Mouse (Mus musculus): ENCODE results near the gene Polr3b.
A peak's percentile ranks its signal among the peaks of the same experiment; 100 is the strongest.

The Polr3b gene

GRCm38 (mm10) chr10:84665713-84666260 lies 43.7 kb downstream of the Polr3b start:
- no peak for DNase-seq (ENCODE audit: low spot score)

- DNase-seq (ENCODE audit: low spot score), result no peak
Measured at GRCm38 (mm10) chr10:84675653-84676052, 53.6 kb downstream of the Polr3b start.

DNA sequence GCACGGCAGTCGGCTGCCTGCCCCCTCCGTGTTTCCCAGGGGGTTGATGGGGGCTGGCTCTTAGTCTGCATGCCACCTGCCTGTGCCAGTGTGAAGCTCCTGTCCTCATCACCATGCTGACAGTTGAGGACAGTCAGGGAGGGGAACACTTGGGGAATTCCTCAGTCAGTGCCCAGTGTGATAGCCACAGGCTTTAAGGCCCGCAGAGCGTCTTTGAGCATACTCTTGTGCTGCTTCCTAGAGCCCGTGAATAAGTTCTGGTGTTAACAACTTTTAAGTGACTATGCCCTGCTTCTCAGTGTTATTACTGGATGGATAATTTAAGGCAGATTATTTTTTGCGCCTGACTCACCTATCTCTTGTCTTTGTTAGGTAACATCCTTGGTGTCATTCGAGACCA lies 54.4 kb downstream of the Polr3b start:
- DNase-seq (ENCODE audit: low spot score), result no peak

- no peak for DNase-seq (ENCODE audit: low spot score)
Measured at GRCm38 (mm10) chr10:84677871-84678270, 55.8 kb downstream of the Polr3b start.

- DNase-seq (ENCODE audit: low spot score), result peak; percentile 54
Measured at GRCm38 (mm10) chr10:84678441-84678840, 56.3 kb downstream of the Polr3b start.

GRCm38 (mm10) chr10:84685444-84686121 lies 63.5 kb downstream of the Polr3b start:
- no peak for DNase-seq (ENCODE audit: low spot score)

GRCm38 (mm10) chr10:84686122-84686497 lies 64.0 kb downstream of the Polr3b start:
- DNase-seq (ENCODE audit: low spot score), result no peak

GRCm38 (mm10) chr10:84686705-84687104 lies 64.6 kb downstream of the Polr3b start:
- DNase-seq (ENCODE audit: low spot score), result no peak

GRCm38 (mm10) chr10:84687736-84688135 lies 65.6 kb downstream of the Polr3b start:
- no peak for DNase-seq (ENCODE audit: low spot score)

- DNase-seq (ENCODE audit: low spot score), result no peak
Measured at GRCm38 (mm10) chr10:84689846-84690245, 67.8 kb downstream of the Polr3b start.

DNA sequence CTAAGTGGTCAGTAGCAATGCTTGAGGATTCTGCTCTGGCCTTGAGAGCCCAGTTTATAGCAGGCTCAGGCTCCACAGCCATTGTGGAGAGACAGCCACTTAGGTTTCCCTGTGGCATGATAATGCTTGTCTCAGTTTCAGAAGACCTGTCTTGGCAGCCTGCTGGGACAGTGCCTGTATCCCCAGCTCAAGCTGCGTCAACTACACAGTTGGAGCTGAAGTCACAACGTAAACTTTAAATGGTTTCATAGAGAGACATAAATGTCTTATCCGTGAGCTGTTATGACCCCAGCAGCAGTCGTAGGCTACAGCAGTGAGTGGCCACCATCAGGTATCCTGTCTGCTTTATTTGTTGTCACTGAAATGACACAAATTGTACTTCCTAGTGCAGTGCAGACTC lies 68.7 kb downstream of the Polr3b start:
- DNase-seq (ENCODE audit: low spot score), result no peak

- DNase-seq (ENCODE audit: low spot score), result no peak
Measured at GRCm38 (mm10) chr10:84691692-84692091, 69.6 kb downstream of the Polr3b start.

DNA sequence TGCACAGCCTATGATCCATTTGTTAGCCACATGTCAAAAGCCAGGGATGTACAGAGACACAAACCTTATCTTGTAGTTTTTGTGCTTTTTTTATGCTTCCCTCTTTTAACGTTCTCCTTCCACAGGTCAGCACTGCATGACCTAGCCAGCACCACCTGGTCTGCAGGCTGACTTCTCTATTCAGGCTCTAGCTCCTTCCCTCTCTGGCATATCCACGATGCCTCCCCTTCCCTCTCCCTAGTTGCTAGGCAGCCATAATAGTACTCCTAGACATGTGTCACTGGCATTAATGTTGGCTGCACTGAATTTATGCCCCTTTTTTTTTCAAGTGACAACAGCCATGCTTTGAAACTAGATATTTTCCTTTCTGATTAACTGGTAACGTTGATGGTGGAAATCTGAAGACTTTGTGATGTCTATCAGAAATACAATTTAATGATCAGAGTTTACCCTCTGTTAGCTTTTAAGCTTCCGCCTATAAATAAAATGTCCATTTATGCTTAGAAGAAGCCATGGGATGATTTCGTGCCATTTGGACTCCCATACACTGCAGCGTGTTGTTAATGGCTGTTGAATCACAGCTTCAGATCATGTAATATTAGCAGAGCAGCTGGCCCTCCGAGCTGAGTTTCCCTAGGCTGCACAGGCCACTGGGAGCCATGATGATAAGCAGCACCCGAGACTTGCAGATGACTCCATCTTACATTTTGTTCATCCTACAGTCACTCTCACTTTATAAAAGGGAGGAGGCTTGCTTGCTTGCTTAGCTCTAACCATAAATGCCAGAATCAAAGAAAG lies 71.9 kb downstream of the Polr3b start:
- no peak for DNase-seq (ENCODE audit: low spot score)

- DNase-seq (ENCODE audit: low spot score), result no peak
Measured at GRCm38 (mm10) chr10:84700236-84700987, 78.3 kb downstream of the Polr3b start.

GRCm38 (mm10) chr10:84701110-84701509 lies 79.0 kb downstream of the Polr3b start:
- peak; percentile 12 for DNase-seq (ENCODE audit: low spot score)

DNA sequence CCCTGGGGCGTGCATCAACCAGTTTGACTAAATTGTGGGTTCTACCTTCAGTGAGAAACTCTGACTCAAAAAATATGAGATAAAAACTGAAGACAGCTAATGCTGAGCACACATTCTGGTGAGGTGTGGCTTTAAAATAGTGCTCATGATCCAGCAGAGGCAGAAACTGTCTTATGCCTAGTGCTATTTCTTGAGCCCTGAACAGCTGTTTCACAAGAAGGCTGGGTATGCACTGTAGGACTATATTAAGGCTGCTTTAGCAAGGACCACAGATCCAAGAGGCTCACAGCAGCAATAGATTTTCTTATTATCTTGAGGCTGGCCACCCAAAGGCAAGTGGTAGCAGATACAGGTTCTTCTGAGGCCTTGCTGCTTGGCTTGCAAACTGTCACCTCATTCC lies 80.0 kb downstream of the Polr3b start:
- DNase-seq (ENCODE audit: low spot score), result no peak

DNA sequence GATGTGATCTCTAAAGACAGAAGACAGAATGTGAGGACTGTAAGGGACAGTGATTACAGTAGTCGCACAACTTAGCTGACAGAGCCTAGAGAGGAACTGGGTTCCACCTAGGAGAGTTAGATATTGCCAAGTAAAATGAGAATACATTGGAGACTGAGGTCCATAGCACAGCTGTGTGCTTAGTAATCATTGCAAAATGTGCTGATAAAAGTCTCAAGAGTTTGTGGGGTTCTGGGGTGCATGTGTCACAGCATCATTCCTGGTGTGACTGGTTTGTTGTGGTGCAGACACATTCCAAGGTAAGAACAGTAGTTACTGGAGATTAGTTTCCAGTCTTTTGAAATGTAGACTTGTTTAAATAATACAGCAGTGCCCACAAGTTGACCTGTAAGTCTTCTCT lies 82.5 kb downstream of the Polr3b start:
- DNase-seq (ENCODE audit: low spot score), result no peak

DNA sequence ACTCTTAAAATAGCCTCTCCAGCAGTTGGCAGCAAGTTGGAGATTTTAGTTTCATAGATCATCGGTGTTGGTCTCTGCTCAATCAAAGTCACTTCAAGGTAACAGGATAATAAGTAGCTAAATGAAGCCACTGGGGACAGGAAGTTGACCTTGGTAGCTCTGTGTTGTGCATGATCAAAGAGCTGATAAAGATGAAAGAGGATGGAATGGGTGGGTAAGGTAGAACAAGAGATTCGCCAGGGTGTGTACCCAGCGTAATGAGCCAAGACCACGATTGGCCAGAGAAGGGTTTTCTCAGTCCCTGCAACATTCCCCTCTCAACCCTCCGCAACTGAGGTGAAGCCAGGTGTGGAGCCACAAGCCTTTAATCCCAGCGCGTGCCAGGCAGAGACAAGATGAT lies 83.1 kb downstream of the Polr3b start:
- no peak for DNase-seq (ENCODE audit: low spot score)

DNA sequence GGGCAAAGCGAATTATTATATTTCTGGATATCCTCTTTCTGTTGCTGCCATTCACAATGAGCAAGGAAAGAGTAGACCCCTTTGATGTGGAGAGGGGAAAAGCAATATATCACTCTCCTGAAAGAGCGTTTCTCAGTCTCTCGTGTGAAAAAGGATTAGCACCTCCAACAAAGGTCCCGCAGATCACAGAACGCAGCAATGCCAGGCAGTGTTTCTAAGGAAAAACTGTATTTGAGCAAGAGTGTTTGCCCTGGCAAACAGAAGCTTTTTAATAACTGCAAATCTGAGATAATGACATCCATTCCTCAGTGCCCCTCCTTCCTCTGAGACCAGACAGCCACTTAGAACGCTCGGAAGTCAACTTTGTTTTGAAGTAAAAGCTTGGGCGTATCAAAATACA lies 84.5 kb downstream of the Polr3b start:
- no peak for DNase-seq (ENCODE audit: low spot score)

DNA sequence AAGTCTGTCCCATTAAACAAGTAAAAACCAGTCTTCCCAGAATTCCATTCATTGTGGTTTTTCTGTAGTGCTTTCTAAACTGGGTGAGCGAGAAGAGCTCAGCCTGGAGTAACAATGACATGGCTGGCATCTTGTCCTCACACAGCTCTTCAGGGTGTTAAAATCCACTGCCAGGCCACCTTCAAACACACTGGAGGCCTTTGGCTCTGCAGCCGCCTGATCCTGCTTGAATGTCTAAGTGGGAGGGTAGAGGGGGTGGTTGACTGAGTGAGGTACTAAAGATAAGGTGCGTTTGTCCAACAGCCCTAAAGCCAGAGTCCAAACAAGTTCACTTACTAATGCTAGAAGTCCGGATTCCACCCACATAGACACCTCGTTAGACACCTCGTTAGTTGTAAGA lies 85.1 kb downstream of the Polr3b start:
- DNase-seq (ENCODE audit: low spot score), result peak; percentile 36

- no peak for DNase-seq (ENCODE audit: low spot score)
Measured at GRCm38 (mm10) chr10:84707752-84708530, 85.8 kb downstream of the Polr3b start.

DNA sequence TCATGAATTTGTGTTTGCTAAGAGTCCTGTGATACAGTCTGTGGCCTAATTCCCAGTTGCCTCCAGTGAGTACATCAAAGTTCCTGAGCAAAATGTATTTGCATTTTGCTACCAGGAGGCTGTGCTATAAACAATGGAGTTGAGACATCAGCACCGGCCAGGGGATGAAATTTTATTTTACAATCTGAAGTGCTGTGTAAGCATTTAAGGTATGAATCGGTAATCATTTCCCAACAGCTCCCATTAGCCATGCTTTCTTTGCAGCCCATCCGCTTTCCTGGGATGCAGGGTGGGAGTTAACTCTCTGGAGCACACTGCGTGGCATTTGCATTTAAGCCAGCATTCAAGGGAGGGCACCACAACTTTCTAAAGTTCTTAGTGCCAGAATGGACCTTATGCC lies 88.1 kb downstream of the Polr3b start:
- no peak for DNase-seq (ENCODE audit: low spot score)

Measured in lung, postnatal 25 days (tissue).